Mouse (Mus musculus): ENCODE data around the gene Cyp4v3. TPM values are rescaled to one million over a fixed set of nuclear protein-coding genes. Genes with fewer than 3 reads are reported as not detected.

Gene Cyp4v3
- total and polyA plus RNA-seq, 3 experiments = 2.2 to 2.8 (median 2.8) TPM

- in situ Hi-C loops (cut with MboI; ENCODE audit: low pct_ligation_motif_present, low pct_unique_long_range_greater_than_20kb, low sequenced_read_pairs) = no loop called here
Observed at GRCm38 (mm10) chr8:45268485-45268884, 64.5 kb downstream of the Cyp4v3 start.

GRCm38 (mm10) chr8:45267611-45268391 lies 65.2 kb downstream of the Cyp4v3 start:
- no peak for DNase-seq (ENCODE audit: extremely low read depth)
- H3K4me3 ChIP-seq (replicated peaks in 1 of 3; ENCODE audit: low read depth in 2 of 3, low read length in 2 of 3, poor library complexity in 1 of 3) = no peak overlapping the region

More at GRCm38 (mm10) chr8:45268485-45268884, 64.5 kb downstream of the Cyp4v3 start:
- peaks cover 23% of the 10 kb centered on the region for H3K9me3 ChIP-seq (replicated peaks; ENCODE audit: low read length)
- TF ChIP-seq MEF2A (IDR thresholded peaks at IDR 0.05; ENCODE audit: borderline replicate concordance, low read depth, low read length) (no peak), CHD1 (IDR thresholded peaks at IDR 0.05; ENCODE audit: low read depth, low read length) (no peak), ZKSCAN1 (IDR thresholded peaks at IDR 0.05; ENCODE audit: borderline replicate concordance, low read depth, low read length) (no peak), MAFK (IDR thresholded peaks at IDR 0.05; ENCODE audit: insufficient replicate concordance, low read length) (no peak), TBP (conservative IDR thresholded peaks at IDR 0.05; ENCODE audit: low read depth, low read length) (no peak), E2F4 (IDR thresholded peaks at IDR 0.05; ENCODE audit: insufficient replicate concordance, low read depth, low read length) (no peak), KAT2A (IDR thresholded peaks at IDR 0.05; ENCODE audit: insufficient replicate concordance, low read length) (no peak), UBTF (IDR thresholded peaks at IDR 0.05; ENCODE audit: low read depth, low read length) (no peak)
- H3K4me3 ChIP-seq (replicated peaks in 1 of 3; ENCODE audit: low read depth in 2 of 3, low read length in 2 of 3, poor library complexity in 1 of 3) = no peak overlapping the region
- no peak overlapping the region for H3K9ac ChIP-seq (ENCODE audit: insufficient read depth, low read depth)
- H3K79me2 ChIP-seq (replicated peaks; ENCODE audit: control insufficient read depth, extremely low read depth, insufficient read depth, poor library complexity, severe bottlenecking) = no peaks in the 10 kb centered on the region
- no peak for DNase-seq (ENCODE audit: extremely low read depth)
- no peaks in the 10 kb centered on the region for H3K4me1 ChIP-seq (ENCODE audit: control insufficient read depth in 1 of 2, insufficient read depth in 2 of 2)
- dilution Hi-C loops (cut with MboI; ENCODE audit: extremely low pct_ligation_motif_present, extremely low pct_unique_long_range_greater_than_20kb, low sequenced_read_pairs) = no loop called here
- H3K27ac ChIP-seq (ENCODE audit: insufficient read depth, low read depth) = no peak overlapping the region
- H3K4me2 ChIP-seq (ENCODE audit: insufficient read depth, low read depth, poor library complexity, severe bottlenecking) = no peak overlapping the region
- no peaks in the 10 kb centered on the region for H3K27me3 ChIP-seq (replicated peaks)
- H3K36me3 ChIP-seq (replicated peaks in 1 of 2; ENCODE audit: control insufficient read depth in 1 of 2, insufficient read depth in 1 of 2, low read length in 1 of 2) = no peaks in the 10 kb centered on the region

GRCm38 (mm10) chr8:45266993-45267392 lies 66.0 kb downstream of the Cyp4v3 start:
- H3K79me2 ChIP-seq (replicated peaks; ENCODE audit: control insufficient read depth, extremely low read depth, insufficient read depth, poor library complexity, severe bottlenecking) = no peaks in the 10 kb centered on the region
- H3K27me3 ChIP-seq (replicated peaks) = no peaks in the 10 kb centered on the region
- no peak overlapping the region for H3K9ac ChIP-seq (ENCODE audit: insufficient read depth, low read depth)
- H3K4me3 ChIP-seq (replicated peaks in 1 of 3; ENCODE audit: low read depth in 2 of 3, low read length in 2 of 3, poor library complexity in 1 of 3) = no peak overlapping the region
- dilution Hi-C loops (cut with MboI; ENCODE audit: extremely low pct_ligation_motif_present, extremely low pct_unique_long_range_greater_than_20kb, low sequenced_read_pairs) = no loop called here
- in situ Hi-C loops (cut with MboI; ENCODE audit: low pct_ligation_motif_present, low pct_unique_long_range_greater_than_20kb, low sequenced_read_pairs) = no loop called here
- H3K4me2 ChIP-seq (ENCODE audit: insufficient read depth, low read depth, poor library complexity, severe bottlenecking) = no peak overlapping the region
- no peak overlapping the region for H3K27ac ChIP-seq (ENCODE audit: insufficient read depth, low read depth)
- H3K9me3 ChIP-seq (replicated peaks; ENCODE audit: low read length) = peaks cover 17% of the 10 kb centered on the region
- H3K36me3 ChIP-seq (replicated peaks in 1 of 2; ENCODE audit: control insufficient read depth in 1 of 2, insufficient read depth in 1 of 2, low read length in 1 of 2) = no peaks in the 10 kb centered on the region
- no peak for DNase-seq (ENCODE audit: extremely low read depth)
- TF ChIP-seq GABPA (IDR thresholded peaks at IDR 0.05; ENCODE audit: insufficient replicate concordance, low read depth, low read length) (no peak), ZNF384 (IDR thresholded peaks at IDR 0.05; ENCODE audit: low read depth, low read length) (no peak), CHD2 (IDR thresholded peaks at IDR 0.05; ENCODE audit: low read length) (no peak), HCFC1 (IDR thresholded peaks at IDR 0.05; ENCODE audit: low read depth, low read length) (no peak), POLR2AphosphoS2 (IDR thresholded peaks at IDR 0.05; ENCODE audit: low read depth, low read length) (no peak), UBTF (IDR thresholded peaks at IDR 0.05; ENCODE audit: low read depth, low read length) (no peak)
- H3K4me1 ChIP-seq (ENCODE audit: control insufficient read depth in 1 of 2, insufficient read depth in 2 of 2) = no peaks in the 10 kb centered on the region

More at GRCm38 (mm10) chr8:45267611-45268391, 65.2 kb downstream of the Cyp4v3 start:
- TF ChIP-seq NRF1 (IDR thresholded peaks at IDR 0.05; ENCODE audit: low read depth, low read length) (no peak), GABPA (IDR thresholded peaks at IDR 0.05; ENCODE audit: insufficient replicate concordance, low read depth, low read length) (no peak), ZNF384 (IDR thresholded peaks at IDR 0.05; ENCODE audit: low read depth, low read length) (no peak), SIN3A (IDR thresholded peaks at IDR 0.05; ENCODE audit: low read length) (no peak), CHD2 (IDR thresholded peaks at IDR 0.05; ENCODE audit: low read length) (no peak)
- Histone ChIP-seq H3K36me3 (replicated peaks in 1 of 2; ENCODE audit: control insufficient read depth in 1 of 2, insufficient read depth in 1 of 2, low read length in 1 of 2) (no peaks in the 10 kb centered on the region), H3K79me2 (replicated peaks; ENCODE audit: control insufficient read depth, extremely low read depth, insufficient read depth, poor library complexity, severe bottlenecking) (no peaks in the 10 kb centered on the region), H3K9me3 (replicated peaks; ENCODE audit: low read length) (peaks cover 18% of the 10 kb centered on the region), H3K4me1 (ENCODE audit: control insufficient read depth in 1 of 2, insufficient read depth in 2 of 2) (no peaks in the 10 kb centered on the region), H3K27ac (ENCODE audit: insufficient read depth, low read depth) (no peak overlapping the region), H3K27me3 (replicated peaks) (no peaks in the 10 kb centered on the region), H3K9ac (ENCODE audit: insufficient read depth, low read depth) (no peak overlapping the region), H3K4me2 (ENCODE audit: insufficient read depth, low read depth, poor library complexity, severe bottlenecking) (no peak overlapping the region)
- dilution Hi-C loops (cut with MboI; ENCODE audit: extremely low pct_ligation_motif_present, extremely low pct_unique_long_range_greater_than_20kb, low sequenced_read_pairs) (no loop called here), in situ Hi-C loops (cut with MboI; ENCODE audit: low pct_ligation_motif_present, low pct_unique_long_range_greater_than_20kb, low sequenced_read_pairs) (no loop called here)
